Mouse (Mus musculus) mammary gland, adult 2 months (tissue): Measurements from ENCODE around the gene Tle3. TPM values are rescaled to one million over a fixed set of nuclear protein-coding genes. Genes with fewer than 3 reads are reported as not detected.

Source experiments
- polyA plus RNA-seq: library from polyadenylated mRNA; depleted of rRNA; stranded (reverse); fragments of >200 nt; gene quantifications from 2 replicates; pipeline ENCODE4 v1.2.3, GENCODE M21; 2012; ENCODE audit warnings: low replicate concordance; rRNA removed

The Tle3 gene
- 68.7 and 130 TPM in 2 replicates for polyA plus RNA-seq

DNA sequence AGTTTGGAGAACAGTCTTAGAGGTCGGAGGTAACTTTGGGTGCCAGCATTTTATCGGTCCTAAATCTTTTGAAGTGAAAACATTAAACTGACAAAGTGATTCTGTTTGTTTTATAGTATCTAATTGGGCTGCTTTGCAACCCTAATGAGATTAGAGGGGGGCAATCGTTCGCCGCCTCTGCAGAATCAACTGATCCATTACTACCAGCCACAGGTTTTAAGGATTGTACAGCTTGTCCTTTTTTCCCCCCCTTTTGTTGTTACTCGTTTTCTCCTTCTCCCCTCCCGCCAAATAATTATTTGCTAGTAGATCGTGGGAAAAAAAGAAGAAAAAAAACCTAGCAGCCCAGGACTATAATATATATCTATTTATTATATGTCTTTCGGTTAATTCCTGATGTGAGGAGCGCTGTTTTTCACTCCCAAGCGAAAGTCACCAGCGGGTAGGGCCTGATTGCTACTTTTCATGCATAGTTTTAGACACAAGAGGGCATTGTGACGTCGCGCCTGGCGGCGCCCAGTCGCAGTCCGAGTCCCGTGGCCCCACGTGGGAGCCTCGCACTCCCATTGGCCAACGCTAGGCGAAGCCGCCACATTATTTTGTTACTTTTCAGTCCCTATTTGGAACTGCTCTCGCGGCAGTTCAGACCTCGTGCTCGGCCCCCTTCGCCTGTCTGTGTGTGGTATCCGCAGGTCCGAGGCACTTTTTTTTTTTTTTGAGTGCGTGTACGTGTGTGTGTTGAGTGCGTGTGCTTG lies at the start of gene Tle3:
TSS of gene Tle3 (plus strand) at position 612 of the 755 bp plus-strand sequence.

